Mouse (Mus musculus) embryo, embryonic 9.5 days (tissue): ENCODE measurements at regions not wholly inside any gene's neighbourhood (a gene's known extent, or its start where the extent isn't known, plus 50 kb on each side); places are given as distances from the start of the nearest gene placed in this dataset.

Experiments used
- DNase-seq: peaks from one replicate; pipeline ENCODE4 v3.0.0-alpha.2; 2017; ENCODE audit errors: extremely low spot score

DNA sequence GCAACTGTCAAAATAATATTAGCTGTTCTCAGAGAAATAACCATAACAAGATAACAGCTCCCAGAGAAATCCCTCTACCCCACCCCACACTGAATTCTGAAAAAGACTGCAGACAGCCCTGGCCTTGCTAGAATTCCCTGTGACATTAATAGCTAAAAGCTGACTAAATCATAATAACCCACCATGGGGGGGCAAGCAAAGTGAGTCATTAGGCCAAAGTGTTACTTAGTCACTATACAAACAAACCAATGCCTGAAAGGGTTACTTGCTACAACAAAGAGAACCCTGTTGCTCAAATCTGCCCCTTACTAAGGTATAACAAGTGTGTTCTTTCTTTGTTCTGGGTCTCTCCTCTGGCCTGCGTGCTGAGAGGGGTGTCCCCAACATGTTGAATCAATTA is 609.1 kb upstream of the Ppp6c start:
- DNase-seq = no peak

DNA sequence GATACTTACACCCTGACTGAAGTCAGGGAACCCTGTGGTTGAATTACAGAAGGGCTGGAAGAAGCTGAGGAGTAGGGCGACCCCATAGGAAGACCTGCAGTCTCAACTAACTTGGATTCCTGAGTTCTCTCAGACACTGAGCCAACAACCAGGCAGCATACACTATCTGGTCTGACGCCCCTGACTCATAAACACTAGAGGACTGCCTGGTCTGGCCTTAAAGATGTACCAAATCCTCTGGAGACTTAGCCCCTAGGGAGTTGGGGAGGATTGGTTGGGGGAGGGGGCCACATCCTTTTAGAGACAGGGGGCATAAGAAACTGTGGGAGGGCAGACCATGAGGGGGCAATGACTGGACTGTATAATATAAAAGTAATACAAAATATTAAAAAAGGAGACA is 597.6 kb upstream of the Ppp6c start:
- no peak for DNase-seq

DNA sequence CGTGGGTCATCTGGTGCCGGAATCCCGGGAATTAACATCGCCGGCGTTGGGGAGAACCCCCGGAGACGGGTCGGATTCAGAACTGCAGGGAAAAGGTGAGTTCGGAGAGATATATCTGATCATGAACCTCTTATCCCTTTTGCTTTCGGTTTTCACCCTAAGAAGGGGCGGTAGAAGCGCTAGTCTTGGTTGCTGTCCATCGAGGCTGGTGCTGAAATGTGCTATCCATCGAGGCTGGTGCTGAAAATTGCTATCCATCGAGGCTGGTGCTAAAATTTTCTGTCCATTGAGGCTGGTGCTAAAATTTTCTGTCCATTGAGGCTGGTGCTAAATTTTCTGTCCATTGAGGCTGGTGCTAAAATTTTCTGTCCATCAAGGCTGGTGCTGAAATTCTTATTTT is 580.4 kb upstream of the Ppp6c start:
- DNase-seq = peak; percentile 5
